Mouse (Mus musculus) spleen, postnatal 14 days (tissue): Measurements from ENCODE around the gene Olfr24.
"Not testable (repeated sequence)": the region's sequence is repeated elsewhere in the genome, so short reads cannot be mapped to it uniquely, and the experiment has no call there.

Experiments
- DNase-seq, 2 experiments: peaks; one replicate each; pipeline ENCODE4 v3.0.0; 2021 to 2022; ENCODE audit warnings: low spot score in 2 of 2

Gene Olfr24

DNA sequence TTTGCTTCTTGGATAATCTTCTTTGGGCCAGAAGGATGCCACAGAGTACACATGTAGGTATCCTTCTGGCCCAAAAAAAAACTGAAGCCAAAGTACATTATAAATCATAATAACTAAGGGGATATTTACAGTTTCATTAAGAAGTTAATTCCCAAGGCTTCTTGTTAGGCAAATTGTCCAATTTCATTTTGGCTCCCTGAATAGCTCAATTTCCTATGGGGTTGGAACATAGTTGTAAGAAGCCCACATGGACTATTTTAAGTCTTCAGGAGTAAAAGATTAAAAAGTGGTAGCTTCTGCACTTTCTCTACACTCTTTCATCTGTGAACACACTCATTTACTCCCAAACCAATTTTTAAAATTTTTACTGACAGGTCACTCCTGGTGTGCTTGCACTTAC lies at the start of gene Olfr24:
TSS of gene Olfr24 (minus strand) at position 101 of the 400 bp plus-strand sequence.
- DNase-seq: no peak

DNA sequence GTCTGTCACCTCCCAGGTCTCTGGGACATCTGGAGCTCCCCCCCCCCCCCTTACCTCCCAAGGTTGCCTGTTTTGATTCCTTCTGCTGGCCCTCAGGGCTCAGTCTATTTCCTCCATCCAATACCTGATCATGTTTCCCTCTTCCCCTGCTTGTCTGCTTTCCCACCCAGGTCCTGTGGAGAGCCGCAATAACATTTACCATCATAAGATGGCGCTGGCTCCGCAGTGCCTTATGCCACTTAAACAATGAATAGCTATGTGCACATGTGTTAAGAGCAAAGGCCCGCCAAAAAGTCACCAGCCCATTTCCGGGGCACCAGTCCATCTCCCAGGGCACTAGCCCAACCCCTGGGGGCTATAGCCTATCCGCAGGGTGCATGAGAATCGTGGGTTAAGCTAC lies 21.5 kb upstream of the Olfr24 start:
- no peak for DNase-seq

DNA sequence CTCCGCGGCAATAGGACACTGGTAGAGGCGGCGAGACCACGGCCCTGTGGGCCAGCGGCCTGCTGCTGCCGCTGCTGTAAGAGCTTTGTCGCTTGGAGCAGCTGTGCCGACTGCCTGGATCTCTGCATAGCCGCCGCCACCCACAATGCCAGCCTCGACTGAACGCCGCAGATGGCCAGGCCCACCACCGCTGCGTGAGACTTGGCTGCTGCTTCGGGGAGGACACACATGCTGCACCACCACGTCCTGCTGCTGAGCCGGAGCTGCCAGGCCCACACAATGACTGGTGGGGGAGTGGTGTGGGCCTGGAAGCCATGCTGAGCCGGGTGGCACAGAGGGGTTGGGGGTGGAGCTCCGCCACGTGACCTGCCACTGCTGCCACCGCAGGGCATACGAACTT lies 15.7 kb upstream of the Olfr24 start:
- DNase-seq: no peak

DNA sequence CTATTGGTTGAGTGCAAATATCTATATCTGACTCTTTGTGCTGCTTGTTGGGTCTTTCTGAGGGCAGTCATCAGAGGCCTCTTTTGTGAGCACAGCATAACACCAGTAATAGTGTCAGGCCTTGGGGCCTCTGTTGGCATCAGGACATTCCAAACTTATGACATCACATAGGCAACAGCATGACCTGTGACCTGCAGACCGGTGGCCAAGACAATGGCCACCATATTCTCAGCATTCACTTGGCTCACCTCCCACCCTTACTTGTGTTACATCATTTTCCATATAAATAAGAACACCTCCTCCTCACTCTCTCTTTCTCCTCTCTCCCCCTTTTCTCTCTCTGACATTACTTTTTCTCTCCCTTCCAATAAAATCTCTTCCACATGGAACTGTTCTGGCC lies 15.2 kb upstream of the Olfr24 start:
- no peak for DNase-seq

DNA sequence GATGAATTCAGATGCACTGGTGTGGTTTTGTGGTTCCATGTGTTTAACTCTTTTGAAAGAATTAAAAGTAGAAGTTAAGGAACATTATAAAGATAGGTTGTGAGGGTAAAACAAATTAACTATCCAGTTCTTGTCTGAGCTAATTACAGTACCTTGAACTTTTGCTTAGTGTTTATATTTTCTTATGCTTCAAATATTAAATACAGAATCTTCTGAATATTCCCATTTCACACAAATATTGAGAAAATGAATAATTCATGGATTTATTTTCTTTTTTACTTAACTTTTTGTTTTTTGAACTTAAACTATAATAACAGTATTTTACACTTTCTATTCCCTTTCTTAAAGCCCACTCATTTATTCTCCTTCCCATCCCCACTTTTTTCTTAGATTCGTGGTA lies 8.2 kb downstream of the Olfr24 start:
- no peak for DNase-seq

DNA sequence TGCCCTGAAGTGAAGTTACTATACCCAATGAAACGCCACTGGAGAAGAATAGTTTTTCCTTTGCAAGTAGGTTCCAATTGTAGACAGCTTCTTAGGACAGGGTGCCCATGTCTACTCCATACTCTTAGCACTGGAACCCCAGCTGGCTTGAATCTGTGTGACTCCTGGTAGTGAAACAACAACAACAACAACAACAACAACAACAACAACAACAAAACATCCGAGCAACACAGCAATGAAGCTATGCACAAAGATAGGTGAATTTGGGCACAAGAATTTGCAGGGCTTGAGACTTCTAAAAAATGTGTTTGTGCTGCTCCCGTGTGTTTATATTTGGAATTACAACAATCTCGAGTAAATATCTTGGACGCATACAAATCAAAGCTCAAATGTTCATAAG lies 19.2 kb downstream of the Olfr24 start:
- no peak for DNase-seq

DNA sequence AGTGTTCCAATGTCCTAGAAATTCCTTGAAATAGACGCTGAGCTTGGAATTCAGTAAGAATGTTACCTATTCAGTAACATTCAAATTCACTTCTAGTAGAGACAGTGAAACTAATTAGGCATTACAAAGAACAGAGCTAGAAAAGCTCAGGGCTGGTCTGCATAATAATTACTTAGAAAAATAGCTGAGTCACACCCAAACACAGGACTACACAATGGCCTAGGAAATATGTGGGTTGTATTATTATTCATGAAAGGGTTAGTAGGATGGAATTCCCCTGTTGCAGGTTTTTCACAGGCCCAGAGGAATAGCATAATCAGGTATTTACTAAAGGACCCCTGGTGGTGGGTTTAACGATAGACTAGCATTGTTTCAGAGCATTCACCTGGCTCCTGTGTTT lies 29.6 kb downstream of the Olfr24 start:
- not testable (repeated sequence) for DNase-seq

DNA sequence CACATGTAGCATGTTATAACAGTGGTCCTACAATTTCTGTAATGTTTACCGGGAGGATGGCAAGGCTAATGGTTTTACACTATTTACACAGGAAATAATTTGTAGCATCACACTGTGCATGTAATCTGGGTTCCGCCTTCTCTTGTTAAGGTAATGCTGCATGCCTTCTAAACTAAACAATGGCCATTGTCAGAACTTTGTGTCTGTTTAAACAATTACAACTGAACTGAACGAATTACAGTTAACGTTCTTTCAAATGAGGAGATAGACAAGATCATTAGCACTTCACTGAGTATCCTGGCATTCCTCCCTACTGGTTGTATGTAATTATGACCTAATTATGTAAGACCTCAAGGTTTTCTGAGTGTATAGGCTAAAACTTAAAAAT lies 41.1 kb downstream of the Olfr24 start:
- no peak for DNase-seq

DNA sequence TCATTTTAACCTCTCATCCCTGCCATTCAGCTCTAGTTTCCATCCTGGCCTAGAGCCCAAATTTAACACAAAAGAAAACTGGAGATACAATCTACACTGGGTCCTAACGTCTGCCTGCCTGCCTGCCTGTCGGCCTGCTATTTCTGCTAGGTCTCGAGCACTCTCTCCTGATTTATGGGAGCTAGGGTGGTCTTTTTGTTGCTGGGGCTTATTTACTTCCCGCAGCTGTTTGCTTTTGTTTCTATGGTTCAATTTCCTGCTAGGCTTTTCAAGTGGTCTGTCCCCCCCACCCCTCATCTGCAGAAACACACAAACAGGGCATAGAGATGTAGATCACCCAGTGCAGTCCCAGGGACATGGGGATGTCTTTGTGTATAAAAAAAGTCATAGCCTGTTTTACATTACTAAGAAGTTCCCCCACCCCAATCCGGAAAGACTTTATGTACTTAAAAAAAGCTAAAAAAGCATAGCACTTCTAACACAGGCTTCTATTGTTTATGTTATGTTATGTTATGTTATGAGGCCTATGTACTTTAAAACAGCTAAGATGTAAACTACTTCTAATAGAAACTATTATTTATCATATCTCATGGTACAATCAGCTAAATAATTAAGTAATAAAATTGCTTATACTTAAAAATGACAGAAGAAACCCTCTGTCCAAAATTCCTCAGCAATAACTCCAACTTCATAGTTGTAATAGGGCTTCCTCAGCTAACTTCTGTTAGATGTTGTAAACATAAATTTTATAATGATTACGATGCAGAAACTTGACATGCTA lies 41.7 kb downstream of the Olfr24 start:
- no peak for DNase-seq

DNA sequence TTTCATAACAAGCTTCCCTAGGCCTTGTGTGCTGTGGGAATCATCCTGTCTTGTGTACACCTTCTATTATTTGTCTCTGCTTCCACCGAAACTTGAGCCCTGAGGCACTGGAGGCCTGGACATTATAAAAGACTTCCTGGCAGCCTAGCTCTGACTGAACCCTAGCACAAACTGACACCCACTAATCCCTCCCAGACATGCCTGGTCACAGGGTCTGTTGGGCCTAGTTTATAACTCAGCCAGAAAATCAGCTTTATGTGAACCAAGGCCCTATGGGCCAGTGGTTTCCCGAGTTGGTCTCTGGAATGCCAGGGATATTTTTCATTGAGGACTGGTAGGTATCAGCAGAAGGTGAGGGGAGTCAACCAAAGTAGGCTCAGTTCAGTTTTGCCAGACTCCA lies 42.8 kb downstream of the Olfr24 start:
- DNase-seq: no peak

DNA sequence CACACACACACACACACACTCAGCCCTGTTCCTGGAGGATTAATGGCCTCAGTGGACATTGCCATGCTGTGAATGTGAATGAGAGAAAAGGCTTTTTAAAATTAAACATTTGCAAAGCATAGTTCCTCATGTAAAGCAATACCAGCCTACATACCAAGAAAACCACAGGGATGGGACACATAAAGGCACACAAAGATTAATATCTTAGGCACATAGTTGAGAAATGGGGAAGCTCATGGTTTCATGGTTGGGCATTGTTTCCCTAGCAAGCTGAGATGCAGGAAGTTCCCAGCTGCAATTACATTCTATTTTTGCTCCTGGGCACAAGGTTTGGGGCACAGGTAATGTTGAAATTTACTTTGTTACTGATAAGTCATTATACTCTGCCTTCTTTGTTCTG lies 58.2 kb downstream of the Olfr24 start:
- DNase-seq: no peak
